Mouse (Mus musculus) CH12.LX (cell line): Measurements from ENCODE around the gene Tbr1.

ENCODE experiments used
- CTCF ChIP-seq, 2 experiments: IDR thresholded peaks in 1 of 2; conservative IDR thresholded peaks in 1 of 2; 2 replicates each; pipeline ENCODE4 v1.5.1; 2011 to 2012; ENCODE audit warnings: low read depth in 2 of 2, low read length in 2 of 2, improper control_type of control experiment in 1 of 2, inconsistent platforms in 1 of 2, mild to moderate bottlenecking in 1 of 2, moderate library complexity in 1 of 2
- HCFC1 ChIP-seq: IDR thresholded peaks from 2 replicates; pipeline ENCODE4 v1.6.1; 2012; ENCODE audit warnings: low read depth, mild to moderate bottlenecking, inconsistent platforms, low read length, improper control_type of control experiment
- MAX ChIP-seq: IDR thresholded peaks from 2 replicates; pipeline ENCODE4 v1.6.1; 2011; ENCODE audit warnings: low read length, improper control_type of control experiment
- NELFE ChIP-seq: IDR thresholded peaks from 2 replicates; pipeline ENCODE4 v1.6.1; 2011; ENCODE audit warnings: low read depth, low read length, improper control_type of control experiment
- PAX5 ChIP-seq: IDR thresholded peaks from 2 replicates; pipeline ENCODE4 v1.6.1; 2012; ENCODE audit warnings: low read length, inconsistent platforms, mixed read lengths
- SMC3 ChIP-seq: IDR thresholded peaks from 2 replicates; pipeline ENCODE4 v1.6.1; 2011; ENCODE audit warnings: low read depth, low read length, improper control_type of control experiment

DNA sequence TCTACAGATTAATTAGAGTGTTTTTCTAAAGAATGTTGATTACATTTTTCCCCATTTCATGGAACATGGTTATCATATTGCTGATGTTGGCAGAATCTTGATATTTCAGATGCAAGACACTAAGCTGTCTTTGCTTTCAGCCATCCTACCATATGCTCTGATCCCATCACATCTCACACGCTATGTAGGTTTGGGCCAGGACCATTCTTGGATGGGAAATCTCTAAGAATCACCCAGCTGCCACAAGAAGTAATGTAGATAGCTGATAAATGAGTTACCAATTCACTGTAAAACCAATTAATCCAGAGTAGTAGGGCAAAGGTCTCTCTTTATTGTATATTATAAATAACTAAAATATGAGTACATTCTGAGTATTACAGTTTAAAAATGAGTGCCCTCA is 4.7 kb upstream of the Tbr1 start:
- no peak for TF ChIP-seq CTCF (conservative IDR thresholded peaks at IDR 0.05 in 1 of 2, IDR thresholded peaks at IDR 0.05 in 1 of 2; ENCODE audit: low read depth in 2 of 2, low read length in 2 of 2)
- TF ChIP-seq NELFE = no peak
- TF ChIP-seq SMC3 = no peak
- TF ChIP-seq HCFC1 = no peak
- TF ChIP-seq MAX = no peak
- TF ChIP-seq PAX5 = no peak
